Mouse (Mus musculus) layer of hippocampus, postnatal 25 days (tissue): ENCODE data around the gene Trmt44. TPM values are rescaled to one million over a fixed set of nuclear protein-coding genes. Genes with fewer than 3 reads are reported as not detected.
A peak's percentile ranks its signal among the peaks of the same experiment; 100 is the strongest.
"Not testable (repeated sequence)": the region's sequence is repeated elsewhere in the genome, so short reads cannot be mapped to it uniquely, and the experiment has no call there.

Experiments used
- DNase-seq, 2 experiments: peaks; one replicate each; pipeline ENCODE4 v3.0.0; 2022; ENCODE audit warnings: mixed read lengths in 2 of 2, low spot score in 1 of 2; ENCODE audit errors: extremely low spot score in 1 of 2
- total RNA-seq, 2 experiments: library from RNA; stranded (reverse); gene quantifications; 2 replicates each; pipeline ENCODE4 v1.2.3; 2021

The Trmt44 gene
- total RNA-seq, 2 experiments from 2014 or later, result 6.1 to 7.1 TPM

DNA sequence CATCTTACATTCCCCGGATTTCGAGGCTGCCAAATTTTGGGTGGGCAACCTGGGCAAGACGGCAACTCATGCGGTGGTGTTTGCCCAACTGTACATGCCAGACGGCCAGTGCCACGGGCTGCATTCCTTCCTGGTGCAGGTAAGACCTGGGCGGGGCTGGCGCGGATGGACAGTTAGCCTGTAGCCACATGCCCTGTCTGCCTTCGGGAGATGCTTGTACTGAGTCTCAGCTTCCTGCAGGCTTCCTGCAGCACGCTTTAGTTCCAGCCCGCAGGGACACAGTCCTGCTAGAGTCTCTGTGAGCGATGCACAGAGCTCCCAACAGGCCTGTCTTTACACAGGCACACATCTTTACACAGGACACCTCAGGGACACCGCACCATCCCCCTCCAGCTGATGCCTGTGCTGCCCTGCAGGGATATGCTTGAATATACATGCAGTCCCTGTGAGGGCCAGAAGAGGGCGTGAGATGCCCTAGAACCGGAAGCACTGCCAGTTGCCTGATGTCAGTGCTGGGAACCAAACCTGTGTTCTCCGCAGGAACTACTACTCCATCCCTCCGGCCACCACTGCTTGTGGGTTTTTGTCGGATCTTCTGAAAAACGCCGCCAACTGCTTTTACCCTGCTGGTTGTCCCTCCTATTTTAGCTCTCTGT, 17.3 kb upstream of the Trmt44 start:
- no peak for DNase-seq

DNA sequence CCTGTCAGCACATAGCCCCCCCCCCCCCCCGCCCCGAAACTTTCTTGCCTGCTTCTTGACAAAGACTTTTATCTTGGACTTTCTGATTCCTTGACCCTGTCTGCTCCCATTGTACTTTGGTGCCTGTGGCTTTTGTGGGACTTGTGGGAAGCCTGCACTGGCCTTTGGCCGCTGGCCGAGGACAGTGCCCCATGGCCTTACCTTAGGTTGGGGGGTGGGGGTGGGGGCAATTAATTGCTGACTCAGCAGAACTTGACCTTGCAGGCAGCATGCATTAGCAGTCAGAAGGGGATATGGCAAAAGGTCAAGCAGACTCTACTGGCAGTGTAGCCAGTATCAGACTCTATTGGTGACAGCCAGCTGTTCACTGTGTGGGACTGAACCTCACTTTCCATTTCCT, 16.6 kb upstream of the Trmt44 start:
- no peak for DNase-seq

DNA sequence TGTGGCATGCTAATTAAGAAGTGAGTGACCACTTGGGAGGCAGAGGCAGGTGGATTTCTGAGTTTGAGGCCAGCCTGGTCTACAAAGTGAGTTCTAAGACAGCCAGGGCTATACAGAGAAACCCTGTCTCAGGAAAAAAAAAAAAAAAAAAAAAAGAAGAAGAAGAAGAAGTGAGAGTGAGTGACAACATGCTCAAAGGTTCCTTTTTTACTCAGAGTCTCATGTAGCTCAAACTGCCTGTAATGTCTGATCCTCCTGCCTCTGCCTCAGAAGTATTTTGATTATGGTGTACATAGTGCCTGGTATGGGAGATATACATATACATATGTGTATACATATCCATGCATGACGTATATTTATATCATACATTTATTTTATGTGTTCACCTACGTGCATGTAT, 9.4 kb upstream of the Trmt44 start:
- not testable (repeated sequence) for DNase-seq

DNA sequence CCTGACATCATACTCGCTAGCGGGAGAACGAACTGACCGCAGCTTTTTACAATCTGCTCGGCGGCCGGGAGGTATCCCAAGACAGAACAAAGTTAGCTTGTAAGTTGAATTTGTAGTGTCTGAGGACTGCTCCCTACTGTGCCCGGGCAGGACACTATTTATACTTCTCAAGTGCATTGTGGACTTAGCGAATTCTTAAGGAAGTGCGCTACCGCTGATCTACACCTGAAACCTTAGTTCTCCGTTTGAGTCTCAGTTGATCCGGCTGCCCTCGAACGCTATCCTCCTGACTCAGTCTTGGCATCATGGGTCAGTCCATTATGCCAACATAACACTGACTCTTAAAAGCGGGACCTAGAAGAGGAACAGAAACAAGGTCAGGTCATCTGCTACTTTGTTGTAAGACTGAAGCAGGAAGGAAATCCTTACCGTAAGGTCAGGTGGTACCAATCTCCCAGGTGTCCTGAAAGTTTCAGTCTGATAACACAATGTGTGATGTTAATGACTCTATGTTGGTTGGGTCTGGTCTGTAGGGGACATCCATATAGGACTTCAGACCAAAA, 8.4 kb upstream of the Trmt44 start:
- DNase-seq, result no peak

DNA sequence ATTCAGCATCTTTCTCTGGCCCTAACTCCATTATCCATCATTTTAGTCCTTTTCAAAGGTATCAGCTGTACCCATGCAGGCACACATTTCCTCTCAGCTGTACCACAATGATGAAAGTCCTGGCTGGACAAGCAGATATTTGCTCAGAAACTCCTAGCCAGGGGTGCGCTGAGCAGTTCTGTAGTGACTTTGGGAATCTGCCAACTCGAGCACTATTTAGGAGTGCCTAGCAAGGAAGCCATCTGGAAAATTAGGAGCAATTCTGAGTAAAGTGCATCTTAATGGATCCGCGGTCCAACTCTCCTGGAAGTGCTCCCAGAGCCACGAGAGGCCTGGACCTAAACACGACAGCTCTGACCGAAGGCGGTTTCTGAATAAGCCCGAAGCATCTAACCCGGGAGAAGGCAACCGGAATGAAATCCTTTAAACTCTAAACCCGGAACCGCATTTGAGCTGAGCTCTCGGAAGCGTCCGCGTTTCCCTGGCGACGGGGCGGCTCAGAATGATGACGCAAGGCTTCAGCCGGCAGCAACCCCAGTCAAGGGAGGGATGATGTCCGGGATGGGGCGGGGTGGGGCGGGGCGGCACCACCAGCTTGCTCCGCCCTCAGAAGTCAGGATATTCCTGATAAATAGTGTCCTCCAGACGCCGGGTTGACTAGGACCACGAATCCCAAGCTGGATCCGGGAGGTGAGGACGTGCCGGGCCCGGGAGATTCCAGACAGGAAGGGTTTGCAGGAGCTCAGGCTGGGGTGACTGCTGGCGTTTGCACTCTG, 7.8 kb upstream of the Trmt44 start, which contains the start of gene Acox3:
Gene Acox3 (plus strand): TSS at position 596 of the 776 bp plus-strand sequence.
- peak; percentile 91 to 94 for DNase-seq

DNA sequence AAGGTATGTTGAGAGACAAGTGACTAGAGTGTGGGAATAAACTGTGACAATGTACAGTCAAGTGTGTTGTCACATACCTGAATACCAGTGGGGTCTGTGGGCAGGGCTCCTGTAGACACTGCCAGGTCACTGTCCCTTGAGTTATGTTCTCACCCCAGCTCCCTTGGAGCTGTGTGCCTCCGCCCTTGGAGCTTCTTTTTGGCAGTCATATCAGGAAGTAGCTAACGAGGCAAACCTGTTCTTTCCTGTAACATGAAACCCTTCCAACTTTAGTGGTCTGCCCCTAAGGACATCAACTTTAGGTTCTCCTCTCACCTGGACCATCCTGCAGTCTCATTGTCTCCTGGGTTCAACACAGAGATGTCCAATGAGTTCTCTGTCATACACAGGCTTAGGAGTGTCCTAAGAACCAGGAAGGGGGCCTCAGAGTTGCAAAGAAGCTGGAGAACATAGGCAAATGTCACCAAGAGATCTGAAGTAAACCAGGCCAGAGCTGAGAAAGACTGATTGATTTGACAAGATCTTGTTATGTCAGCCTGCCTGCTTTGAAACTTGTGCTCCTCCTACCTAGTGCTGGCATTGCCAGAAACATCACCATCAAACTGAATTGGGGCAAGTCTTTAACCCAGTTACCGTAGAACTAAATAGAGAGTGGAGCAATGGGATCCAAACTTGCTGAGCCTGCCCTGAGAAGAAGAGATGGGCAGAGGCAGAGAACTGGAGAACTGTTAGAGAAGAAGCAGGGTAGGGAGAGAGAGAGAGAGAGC, 5.5 kb upstream of the Trmt44 start:
- no peak for DNase-seq

DNA sequence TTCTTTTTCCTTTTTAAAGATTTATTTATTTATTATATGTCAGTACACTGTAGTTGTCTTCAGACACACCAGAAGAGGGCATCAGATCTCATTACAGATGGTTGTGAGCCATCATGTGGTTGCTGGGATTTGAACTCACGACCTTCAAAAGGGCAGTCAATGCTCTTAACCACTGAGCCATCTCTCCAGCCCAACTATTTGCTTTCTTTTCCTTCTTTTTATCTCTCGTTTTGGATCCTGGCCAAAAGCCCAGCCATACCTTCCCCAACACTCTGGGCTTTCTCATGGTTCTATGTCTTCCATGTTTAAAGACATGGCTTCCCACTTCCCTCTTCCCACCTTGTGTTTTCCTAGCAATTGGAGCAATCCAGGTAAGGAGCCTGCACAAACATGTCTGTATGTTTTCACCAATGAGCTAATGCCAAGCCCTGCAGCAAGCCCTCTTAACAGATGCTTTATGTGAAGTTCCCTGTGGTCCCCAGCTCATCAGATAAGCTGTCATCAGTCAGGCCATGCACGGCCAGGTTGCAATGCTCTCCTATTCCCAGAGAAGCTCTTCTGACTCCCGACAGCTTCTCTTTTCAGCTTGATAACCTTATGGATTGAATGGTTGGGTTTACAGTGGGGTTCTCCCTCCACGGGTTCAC, 4.5 kb upstream of the Trmt44 start:
- no peak for DNase-seq

DNA sequence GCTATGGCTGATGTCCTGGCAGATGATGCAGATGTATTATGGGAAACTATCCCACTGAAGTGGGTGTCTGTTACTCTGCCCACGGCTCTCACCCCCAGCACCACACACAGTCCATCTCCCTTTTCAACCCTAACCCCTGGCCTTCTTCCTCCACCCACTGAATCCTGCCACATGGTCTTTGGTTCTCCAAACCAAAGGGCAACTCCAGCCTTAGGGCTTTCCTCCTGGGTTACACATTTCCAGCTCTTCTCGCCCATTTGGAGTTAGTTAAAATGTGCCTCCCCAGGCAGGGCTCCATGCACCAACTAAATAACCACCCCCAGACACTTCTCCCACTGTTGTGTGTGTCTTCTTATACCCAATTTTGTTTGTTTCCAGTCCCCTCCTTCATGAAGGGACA, 3.5 kb upstream of the Trmt44 start:
- no peak for DNase-seq

DNA sequence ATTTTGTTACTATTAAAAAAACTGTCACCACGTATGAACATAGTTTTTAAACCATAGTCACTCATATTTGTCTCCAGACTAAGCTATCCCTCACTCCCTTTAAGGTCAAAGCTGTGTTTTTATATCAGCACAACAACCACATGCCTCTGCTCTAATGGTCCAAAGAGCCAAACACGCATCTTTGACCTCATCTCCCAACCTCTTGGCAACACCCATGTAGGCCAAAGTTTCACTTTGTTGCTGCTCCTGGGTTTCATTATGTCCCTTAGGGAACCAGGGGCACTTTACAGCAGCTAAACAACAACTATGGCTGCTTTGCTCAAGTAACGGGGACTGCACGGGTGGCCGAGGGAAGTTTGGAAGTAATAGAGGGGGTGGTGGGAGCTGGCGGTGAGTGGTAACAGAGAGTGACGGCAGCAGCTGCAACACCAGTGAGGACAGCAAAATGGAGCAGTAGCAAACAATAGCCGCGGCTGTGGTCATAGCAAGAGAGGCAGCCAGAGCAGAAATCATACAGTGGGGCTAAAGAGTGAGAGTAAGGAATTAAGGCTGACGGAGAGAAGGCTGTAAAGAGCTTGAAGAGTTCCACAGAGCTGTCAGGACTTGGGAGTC, 1.6 kb upstream of the Trmt44 start:
- no peak for DNase-seq

DNA sequence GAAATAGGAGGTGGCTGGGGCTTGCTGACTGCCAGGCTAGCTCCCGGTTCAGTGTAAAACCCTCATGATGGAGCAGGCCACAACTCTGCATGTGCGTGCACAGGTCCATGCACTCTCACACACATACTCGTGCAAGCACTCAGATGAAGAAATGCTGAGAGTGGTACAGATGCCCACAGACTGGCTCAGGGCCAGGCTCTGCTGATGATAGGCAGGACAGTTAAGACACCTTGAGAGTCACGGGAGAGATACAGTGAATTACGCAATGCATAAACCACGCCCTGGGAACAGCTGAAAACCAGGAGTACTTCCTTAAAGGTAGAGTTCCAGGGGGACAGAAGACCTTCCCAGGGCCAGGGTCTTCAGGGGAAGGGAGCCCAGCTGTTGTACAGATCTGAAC, 3.3 kb downstream of the Trmt44 start:
- DNase-seq, result no peak

DNA sequence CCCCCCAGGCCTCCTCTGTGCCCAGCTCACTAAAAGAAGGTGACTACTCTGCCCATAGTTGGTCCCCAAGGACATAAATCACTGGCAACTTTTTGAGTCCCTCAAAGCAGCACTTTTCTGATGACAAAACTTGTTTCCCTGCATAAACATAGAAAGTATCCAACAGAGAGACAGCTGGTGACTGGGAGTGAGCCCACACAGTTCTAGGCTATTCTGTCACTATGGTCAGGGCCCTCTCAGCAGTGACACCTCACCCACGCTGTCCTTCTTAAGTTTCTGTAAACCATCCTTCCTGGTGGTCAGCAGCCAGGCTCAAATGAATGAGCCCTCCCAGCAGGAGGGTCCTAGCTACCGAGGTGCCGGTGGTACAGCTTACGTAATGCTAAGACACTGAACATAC, 8.2 kb downstream of the Trmt44 start:
- no peak for DNase-seq

DNA sequence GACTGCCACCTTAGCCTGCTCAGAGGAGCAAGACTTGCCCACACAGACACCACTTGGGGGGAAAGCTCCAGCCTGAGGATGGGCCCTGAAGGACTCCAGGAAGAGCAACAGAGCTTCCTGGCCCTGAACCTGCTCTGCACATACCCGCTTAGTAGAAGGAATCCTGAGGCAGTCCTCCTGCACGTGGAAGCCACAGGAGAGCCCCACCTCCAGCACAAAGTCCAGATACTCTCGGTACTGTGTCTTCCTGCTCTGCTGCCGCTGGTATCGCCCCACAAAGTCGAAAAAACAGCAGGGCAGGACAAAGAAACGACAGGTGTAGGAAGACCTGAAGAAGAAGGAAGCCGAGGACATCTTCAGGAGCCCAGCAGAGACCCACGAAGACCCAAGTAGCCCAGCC, 9.7 kb downstream of the Trmt44 start:
- DNase-seq, result no peak

DNA sequence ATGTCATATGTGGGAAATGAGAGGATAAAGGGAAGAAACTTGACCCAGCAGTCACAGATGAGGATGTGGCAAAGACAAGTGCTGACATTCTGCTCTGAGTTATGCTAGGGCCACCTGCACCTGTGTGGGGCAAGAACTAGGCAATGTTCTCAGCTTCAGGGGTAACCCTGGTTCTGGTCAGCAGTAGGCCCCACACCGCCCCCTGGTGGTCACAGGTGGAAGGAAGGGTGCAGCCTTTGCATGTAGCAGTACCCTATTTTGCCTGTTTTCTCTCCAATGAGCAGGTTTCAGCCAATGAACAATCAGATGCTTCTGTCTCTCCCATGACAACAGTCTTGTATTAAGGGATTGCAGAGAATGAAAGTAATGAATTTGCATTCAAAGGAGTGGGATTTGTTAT, 11.4 kb downstream of the Trmt44 start:
- DNase-seq, result peak; percentile 71 to 85

DNA sequence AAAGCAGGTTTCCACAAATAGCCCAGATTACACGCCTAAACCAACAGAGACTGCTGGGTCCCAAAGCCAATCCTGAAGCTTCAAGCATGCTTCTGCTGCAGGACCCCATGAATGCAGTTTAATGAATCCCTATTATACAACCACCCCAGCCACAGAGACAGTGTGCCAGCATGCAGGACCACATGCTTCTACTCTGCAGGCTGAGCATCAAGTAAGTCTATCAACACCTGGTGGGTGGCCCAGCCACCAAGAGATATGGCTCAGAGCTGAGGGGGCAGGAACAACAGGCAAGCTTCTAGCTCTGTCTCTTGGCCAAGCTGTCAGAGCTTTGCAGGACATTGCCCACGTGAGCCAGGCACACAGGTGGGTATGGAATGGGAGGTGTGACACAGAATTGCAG, 12.3 kb downstream of the Trmt44 start:
- no peak for DNase-seq

DNA sequence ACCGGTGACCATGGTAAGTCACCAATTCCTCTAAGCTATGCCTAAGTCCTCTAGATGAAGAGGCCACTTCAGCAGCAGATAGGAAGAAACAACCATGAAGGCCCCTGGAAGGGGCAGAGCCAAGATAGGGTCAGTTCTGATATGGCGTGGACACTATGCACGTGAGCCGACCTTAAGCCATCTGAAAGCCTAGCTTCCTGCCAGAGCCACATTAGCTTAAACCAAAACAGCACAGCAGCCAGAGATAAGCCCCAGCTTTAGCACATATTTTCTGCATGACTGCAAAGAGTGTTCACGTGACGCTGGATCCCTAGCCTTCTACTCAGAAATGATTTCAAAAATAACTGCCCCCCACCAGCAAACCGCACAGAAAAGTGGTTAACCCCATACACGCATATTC, 15.4 kb downstream of the Trmt44 start:
- DNase-seq, result no peak

DNA sequence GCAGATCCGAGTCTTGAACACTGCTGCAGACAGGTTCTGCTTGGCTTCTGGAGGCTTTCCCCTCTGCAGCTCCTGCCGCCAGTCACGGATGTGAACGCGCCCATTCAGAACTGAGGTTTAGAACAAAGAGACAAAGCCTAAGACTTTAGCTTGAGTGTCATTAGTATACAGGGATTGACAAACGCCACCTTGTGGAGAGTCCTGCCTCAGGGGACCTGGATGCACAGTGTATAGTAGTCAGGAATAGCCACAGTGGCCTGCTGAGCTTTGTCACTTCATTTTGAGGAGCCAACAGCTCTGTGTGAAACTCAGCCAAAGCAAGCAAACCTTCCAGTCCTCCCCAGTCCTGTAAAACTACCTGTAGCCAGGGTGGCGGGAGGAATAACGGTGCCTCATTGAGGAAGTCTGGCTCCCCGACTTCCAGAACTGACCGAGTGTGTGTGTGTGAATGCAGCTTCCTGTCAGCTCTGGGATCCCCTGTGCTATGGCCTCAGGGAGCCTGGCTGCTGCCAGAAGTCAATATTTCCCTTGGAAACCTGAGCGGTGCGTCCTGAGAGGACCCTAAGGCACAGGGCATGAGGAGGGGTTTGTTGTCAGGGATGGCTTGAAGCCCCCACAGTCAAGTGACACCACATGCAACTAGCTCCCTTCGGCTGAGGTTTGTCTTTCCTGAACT, 16.8 kb downstream of the Trmt44 start:
- DNase-seq, result no peak

DNA sequence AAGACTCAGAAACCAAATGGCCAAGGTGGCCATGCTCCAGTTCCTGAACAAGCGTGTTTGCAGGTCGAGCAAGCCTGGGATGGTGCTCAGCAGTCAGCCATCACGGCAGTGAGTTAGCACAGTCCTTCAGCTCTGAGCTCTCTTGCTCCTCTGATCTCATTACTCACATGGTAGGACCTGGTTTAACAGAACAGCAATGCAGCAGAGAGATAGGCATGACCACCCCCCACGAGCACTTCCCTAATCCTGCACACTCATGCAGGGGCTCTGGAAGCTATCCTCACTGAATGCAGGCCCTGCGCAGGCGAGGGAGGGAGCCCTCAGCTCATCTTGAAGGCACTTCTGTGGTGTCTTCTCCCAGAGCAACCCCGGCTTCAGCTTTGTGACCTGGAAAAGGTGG, 18.5 kb downstream of the Trmt44 start:
- no peak for DNase-seq

DNA sequence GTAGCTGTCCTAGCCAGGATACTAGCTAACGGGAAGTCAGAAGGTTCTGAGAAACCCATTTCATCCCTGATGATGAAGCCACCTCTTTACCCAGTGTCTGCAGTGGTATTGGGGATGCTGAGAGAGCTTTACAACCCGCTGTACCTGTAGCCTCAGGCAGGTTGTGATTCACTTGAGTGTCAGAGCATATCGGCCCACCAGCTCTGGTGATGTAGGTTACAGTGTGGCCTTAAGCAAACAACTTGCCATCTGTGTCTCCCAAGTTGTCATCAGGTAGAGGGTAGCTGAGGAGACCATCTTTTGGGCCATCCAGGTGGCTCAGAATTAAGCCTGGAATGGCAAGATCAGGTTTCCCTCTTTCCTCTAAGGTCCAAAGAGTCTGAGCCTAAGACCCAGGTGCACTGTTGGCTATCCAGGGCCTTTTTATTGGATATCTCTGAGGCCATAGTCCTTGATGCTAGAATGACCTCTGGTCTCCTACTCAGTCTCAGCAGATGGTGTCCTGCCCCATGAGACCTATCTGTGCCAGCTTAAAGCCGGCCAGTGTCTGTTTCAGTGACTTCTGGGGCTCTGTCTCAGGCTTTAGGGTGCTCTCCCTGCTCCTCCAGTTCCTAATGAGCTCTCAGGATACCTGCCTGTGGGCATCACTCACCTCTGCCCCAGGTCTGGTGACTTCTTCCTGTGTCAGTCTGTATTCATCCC, 21.9 kb downstream of the Trmt44 start:
- no peak for DNase-seq
